Mouse (Mus musculus) kidney, postnatal 0 days (tissue): Measurements from ENCODE around the gene Pate3. TPM values are rescaled to one million over a fixed set of nuclear protein-coding genes. Genes with fewer than 3 reads are reported as not detected.

ENCODE experiments used
- ATAC-seq: fragments of 200-750 bp; cut with Nextera tagmentation; replicated peaks from 2 replicates; pipeline ENCODE4 v1.8.0; 2017; ENCODE audit warnings: low read depth, moderate number of reproducible peaks, moderate TSS enrichment, moderate library complexity; ENCODE audit not compliant: low FRiP score
- DNase-seq: peaks from one replicate; pipeline ENCODE4 v3.0.0-alpha.2; 2016; ENCODE audit warnings: low spot score
- H3K27ac ChIP-seq: fragments of 300-500 bp; sonication (generic); 2 replicates; pipeline ENCODE4 v1.5.1; 2014; ENCODE audit warnings: mild to moderate bottlenecking
- H3K27me3 ChIP-seq: fragments of 300-500 bp; sonication (generic); 2 replicates; pipeline ENCODE4 v1.6.1; 2014; ENCODE audit warnings: low read length, mixed read lengths; ENCODE audit not compliant: insufficient read depth
- H3K36me3 ChIP-seq: fragments of 300-500 bp; sonication (generic); 2 replicates; pipeline ENCODE4 v1.6.1; 2014; ENCODE audit warnings: low read length, mixed read lengths; ENCODE audit not compliant: insufficient read depth
- H3K4me1 ChIP-seq: fragments of 300-500 bp; sonication (generic); replicated peaks from 2 replicates; pipeline ENCODE4 v1.6.1; 2014; ENCODE audit warnings: antibody characterized with exemption, low read length, mixed read lengths; ENCODE audit not compliant: insufficient read depth
- H3K4me2 ChIP-seq: fragments of 300-500 bp; sonication (generic); 2 replicates; pipeline ENCODE4 v1.6.1; 2014; ENCODE audit warnings: mild to moderate bottlenecking, low read length, moderate library complexity, mixed read lengths
- H3K4me3 ChIP-seq: fragments of 300-500 bp; sonication (generic); replicated peaks from 2 replicates; pipeline ENCODE4 v1.5.1; 2014; ENCODE audit warnings: low read depth, low read length
- H3K9ac ChIP-seq: fragments of 300-500 bp; sonication (generic); 2 replicates; pipeline ENCODE4 v1.6.1; 2014; ENCODE audit warnings: low read depth, low read length
- H3K9me3 ChIP-seq: fragments of 300-500 bp; sonication (generic); replicated peaks from 2 replicates; pipeline ENCODE4 v1.6.1; 2016; ENCODE audit warnings: low read length, inconsistent platforms, mixed read lengths
- CTCF ChIP-seq: IDR thresholded peaks from 2 replicates; pipeline ENCODE4 v1.5.1; 2016; ENCODE audit warnings: antibody characterized with exemption, low read depth, mild to moderate bottlenecking, moderate library complexity
- WGBS: fragments of 180-500 bp; shearing (Covaris S2); extraction: QIAGEN DNeasy Blood & Tissue Kit; methylation state at CpG from one replicate; pipeline ENCODE4 v1.1.7; 2014; 5-methylcytosine and 5-hydroxymethylcytosine counted together
- polyA plus RNA-seq: library from polyadenylated mRNA; unstranded; fragments of >200 nt; fragmentation: Nextera tagmentation; extraction: Ambion mirVana; gene quantifications from 2 replicates; pipeline ENCODE4 v1.2.1, GENCODE M21; 2015

Pate3 gene
- polyA plus RNA-seq, 1 experiment from 2014 or later = not detected

DNA sequence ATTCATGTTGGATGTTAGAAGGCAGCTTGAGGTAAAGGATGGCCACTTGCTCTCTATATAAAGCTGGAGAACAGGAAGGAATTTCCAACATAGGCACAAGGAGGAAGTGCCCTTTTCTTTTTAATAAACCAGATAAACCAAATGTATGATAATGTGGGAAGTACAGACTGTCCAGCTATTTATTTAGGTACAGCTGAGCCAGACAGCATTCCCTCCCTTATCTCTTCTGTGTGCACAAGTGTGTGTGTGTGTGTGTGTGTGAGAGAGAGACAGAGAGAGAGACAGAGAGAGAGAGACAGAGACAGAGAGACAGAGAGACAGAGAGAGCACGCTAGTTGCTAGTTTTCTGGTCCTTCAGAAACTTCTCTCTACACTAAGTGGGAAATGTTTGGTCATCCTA is 36.2 kb downstream of the Pate3 start, which contains the start of gene Pate4:
Gene Pate4, minus strand, starts transcription at position 101 of the 400 bp plus-strand sequence.
- Histone ChIP-seq H3K27me3 (no peaks in the 10 kb centered on the region), H3K4me2 (no peak within 1 kb of the TSS), H3K36me3 (no peaks in the 10 kb centered on the region), H3K4me1 (no peaks in the 10 kb centered on the region), H3K27ac (no peak within 1 kb of the TSS), H3K4me3 (no peak within 1 kb of the TSS), H3K9me3 (no peaks in the 10 kb centered on the region), H3K9ac (no peak within 1 kb of the TSS)
- 89% methylated on average over 1 of the region's 1 CpGs for WGBS
- DNase-seq (no peak), ATAC-seq (no peak)
- no peak for TF ChIP-seq CTCF

DNA sequence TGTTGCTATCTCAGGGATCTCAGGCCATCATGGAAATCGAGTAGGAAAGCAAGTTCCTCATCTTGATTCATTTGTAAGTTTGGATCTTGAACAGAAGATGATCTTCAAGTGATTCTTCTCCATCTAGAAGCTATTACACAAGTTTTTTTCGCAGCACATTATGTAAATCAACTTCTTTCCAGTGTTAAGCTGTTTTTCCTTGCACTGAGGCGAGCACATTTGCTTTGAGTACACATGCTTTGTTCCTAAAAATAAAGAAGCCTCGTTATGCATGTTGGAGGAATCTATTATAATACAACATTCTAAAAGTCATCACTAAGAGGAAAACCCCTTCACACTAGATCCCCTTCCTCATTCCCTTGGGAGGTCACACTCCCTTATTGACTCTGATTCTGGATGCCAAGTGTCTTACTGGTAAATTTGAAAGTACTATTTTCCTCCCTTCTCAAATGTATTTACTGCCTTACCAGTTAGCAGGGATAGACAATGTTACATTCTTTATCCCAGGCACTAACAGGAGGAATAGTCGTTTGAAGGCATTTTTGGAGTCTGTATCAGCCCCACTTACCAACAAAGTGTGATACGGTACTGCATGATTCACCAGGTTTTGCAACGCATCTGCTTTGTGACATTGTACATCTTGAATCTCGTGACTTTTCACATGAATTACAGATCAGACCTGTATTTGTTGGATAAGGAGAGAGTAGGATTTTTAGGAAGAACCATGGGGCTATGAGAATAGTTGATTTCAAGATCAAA is 40.2 kb downstream of the Pate3 start:
- Histone ChIP-seq H3K4me1 (no peaks in the 10 kb centered on the region), H3K9ac (no peak overlapping the region), H3K27ac (no peak overlapping the region), H3K4me2 (no peak overlapping the region), H3K9me3 (no peaks in the 10 kb centered on the region), H3K27me3 (no peaks in the 10 kb centered on the region), H3K36me3 (no peaks in the 10 kb centered on the region), H3K4me3 (no peak overlapping the region)
- ATAC-seq (no peak), DNase-seq (no peak)
- no peak for TF ChIP-seq CTCF
- 69% methylated on average over 8 of the region's 8 CpGs for WGBS

Other genes starting within 250 kb of the Pate3 start
- gene Cdon, start 227.1 kb downstream of the Pate3 start, polyA plus RNA-seq = 1.9 and 2.2 TPM in 2 replicates
- not detected in 2 replicates for gene Gm1113, start 129.9 kb downstream of the Pate3 start, polyA plus RNA-seq
- gene Ddx25, start 89.7 kb downstream of the Pate3 start, polyA plus RNA-seq = 0.96 and 0.97 TPM in 2 replicates
- gene Pus3, start 89.6 kb downstream of the Pate3 start, polyA plus RNA-seq = 20.0 and 20.2 TPM in 2 replicates
- gene Pate2, start 77.9 kb downstream of the Pate3 start, polyA plus RNA-seq = 0.28 and 0.36 TPM in 2 replicates
- 7.6 and 8.1 TPM in 2 replicates for gene Hyls1, start 77.8 kb downstream of the Pate3 start, polyA plus RNA-seq
- gene Pate4, start 36.3 kb downstream of the Pate3 start, polyA plus RNA-seq = not detected in 2 replicates
- not detected in 2 replicates for gene Pate1, start 39.2 kb upstream of the Pate3 start, polyA plus RNA-seq
- gene Gm17677, start 92.8 kb upstream of the Pate3 start, polyA plus RNA-seq = not detected in 2 replicates
- gene Gm17727, start 129.9 kb upstream of the Pate3 start, polyA plus RNA-seq = not detected in 2 replicates
- not detected in 2 replicates for gene Gm27235, start 141.9 kb upstream of the Pate3 start, polyA plus RNA-seq
- 0.17 and 0.36 TPM in 2 replicates for gene D730048I06Rik, start 141.9 kb upstream of the Pate3 start, polyA plus RNA-seq
- gene 9230110F15Rik, start 195.9 kb upstream of the Pate3 start, polyA plus RNA-seq = not detected in 2 replicates